Mouse (Mus musculus): Measurements from ENCODE around the gene Lrrc25. TPM values are rescaled to one million over a fixed set of nuclear protein-coding genes. Genes with fewer than 3 reads are reported as not detected.

Gene Lrrc25
- polyA plus RNA-seq, 1 experiment from 2014 or later = 1.4 TPM

DNA sequence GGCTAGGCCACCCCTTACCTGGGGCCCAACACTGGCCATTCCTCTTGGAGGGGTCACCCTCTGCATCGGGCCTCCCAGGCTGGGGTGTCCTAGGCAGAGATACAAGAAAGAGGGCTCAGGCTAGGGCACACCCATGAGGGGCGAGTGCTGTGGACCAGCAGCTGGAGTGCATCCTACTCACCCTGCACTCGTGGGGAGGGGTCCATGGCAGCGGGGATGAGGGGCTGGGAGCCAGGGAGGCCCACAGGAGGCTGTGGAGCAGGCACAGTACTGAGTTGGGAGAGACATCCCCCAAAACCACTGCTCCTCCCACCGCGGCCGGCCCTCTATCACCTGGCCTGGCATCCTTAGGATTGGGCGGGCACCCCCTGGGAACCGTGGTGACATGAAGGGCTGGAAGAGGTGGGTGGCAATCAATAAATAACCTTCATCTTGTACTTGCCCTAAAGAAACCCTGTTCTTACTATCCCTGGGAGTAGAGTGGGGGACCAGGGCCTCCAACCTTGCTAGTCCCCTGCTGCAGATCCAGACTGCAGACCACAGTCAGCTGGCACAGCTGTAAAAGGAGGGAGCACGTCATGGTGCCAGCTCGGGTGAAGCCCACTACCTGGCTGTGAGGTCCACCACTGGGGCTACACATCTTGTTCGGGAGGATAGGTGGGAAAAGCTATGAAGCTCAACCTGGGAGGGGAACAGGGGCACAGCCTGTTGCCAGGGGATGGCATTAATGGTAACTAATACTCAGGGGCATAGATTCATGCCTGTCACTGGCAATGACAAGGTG, 16.3 kb upstream of the Lrrc25 start:
- H3K9me3 ChIP-seq (replicated peaks) = no peaks in the 10 kb centered on the region
- ATAC-seq (replicated peaks; ENCODE audit: insufficient number of reproducible peaks, insufficient read depth, low FRiP score, low read depth) = no peak
- peaks cover 53% of the 10 kb centered on the region for H3K4me1 ChIP-seq (replicated peaks)
- no peak overlapping the region for H3K4me2 ChIP-seq
- no peak overlapping the region for H3K9ac ChIP-seq
- 0 out of 2 replicates have a peak, but pooled peaks cover 2% of the 10 kb centered on the region for H3K27me3 ChIP-seq
- H3K27ac ChIP-seq = no peak overlapping the region
- no peak overlapping the region for H3K4me3 ChIP-seq
- H3K36me3 ChIP-seq = peaks cover 7% of the 10 kb centered on the region; the same call in 1 of the 2 replicates
- 81% methylated on average over 12 of the region's 12 CpGs for WGBS

GRCm38 (mm10) chr8:70600473-70601270, 15.3 kb upstream of the Lrrc25 start:
- Histone ChIP-seq H3K4me2 (peak overlapping the region; percentile 58), H3K9me3 (replicated peaks) (no peaks in the 10 kb centered on the region)
- ATAC-seq (replicated peaks; ENCODE audit: insufficient number of reproducible peaks, insufficient read depth, low FRiP score, low read depth) = no peak

GRCm38 (mm10) chr8:70601271-70601649, 14.7 kb upstream of the Lrrc25 start:
- WGBS = 3% methylated on average over 26 of the region's 26 CpGs
- peak; percentile 36; the same call in 1 of the 2 replicates for ATAC-seq (replicated peaks; ENCODE audit: insufficient number of reproducible peaks, insufficient read depth, low FRiP score, low read depth)

More at GRCm38 (mm10) chr8:70600473-70601270, 15.3 kb upstream of the Lrrc25 start:
- Histone ChIP-seq H3K36me3 (peaks cover 6% of the 10 kb centered on the region; the same call in 1 of the 2 replicates), H3K9ac (no peak overlapping the region), H3K27ac (peak overlapping the region; percentile 44), H3K4me3 (peak overlapping the region; percentile 27), H3K4me1 (replicated peaks) (peaks cover 44% of the 10 kb centered on the region), H3K27me3 (0 out of 2 replicates have a peak, but pooled peaks cover 2% of the 10 kb centered on the region)
- WGBS = 25% methylated on average over 10 of the region's 10 CpGs

GRCm38 (mm10) chr8:70602139-70602811, 13.7 kb upstream of the Lrrc25 start:
- WGBS = 93% methylated on average over 13 of the region's 13 CpGs
- Histone ChIP-seq H3K4me2 (no peak overlapping the region), H3K4me1 (replicated peaks) (peaks cover 50% of the 10 kb centered on the region)

More at GRCm38 (mm10) chr8:70601271-70601649, 14.7 kb upstream of the Lrrc25 start:
- no peak overlapping the region; the same call in 1 of the 2 replicates for H3K9ac ChIP-seq
- peaks cover under 1% of the 10 kb centered on the region; the same call in 1 of the 2 replicates for H3K36me3 ChIP-seq
- 0 out of 2 replicates have a peak, but pooled peaks cover 2% of the 10 kb centered on the region for H3K27me3 ChIP-seq
- H3K27ac ChIP-seq = peak overlapping the region; percentile 44
- H3K4me1 ChIP-seq (replicated peaks) = peaks cover 45% of the 10 kb centered on the region
- peak overlapping the region; percentile 27 for H3K4me3 ChIP-seq
- peak overlapping the region; percentile 58 for H3K4me2 ChIP-seq
- H3K9me3 ChIP-seq (replicated peaks) = no peaks in the 10 kb centered on the region

GRCm38 (mm10) chr8:70604558-70604957, 11.4 kb upstream of the Lrrc25 start:
- H3K4me3 ChIP-seq = no peak overlapping the region
- H3K9ac ChIP-seq = no peak overlapping the region
- no peaks in the 10 kb centered on the region for H3K36me3 ChIP-seq
- no peaks in the 10 kb centered on the region for H3K9me3 ChIP-seq (replicated peaks)
- no peaks in the 10 kb centered on the region for H3K27me3 ChIP-seq
- 85% methylated on average over 7 of the region's 7 CpGs for WGBS
- H3K27ac ChIP-seq = no peak overlapping the region
- ATAC-seq (replicated peaks; ENCODE audit: insufficient number of reproducible peaks, insufficient read depth, low FRiP score, low read depth) = no peak
- H3K4me2 ChIP-seq = no peak overlapping the region
- peaks cover 51% of the 10 kb centered on the region for H3K4me1 ChIP-seq (replicated peaks)

More at GRCm38 (mm10) chr8:70602139-70602811, 13.7 kb upstream of the Lrrc25 start:
- no peak overlapping the region for H3K4me3 ChIP-seq
- no peak overlapping the region for H3K9ac ChIP-seq
- 0 out of 2 replicates have a peak, but pooled peaks cover 2% of the 10 kb centered on the region for H3K27me3 ChIP-seq
- no peak overlapping the region for H3K27ac ChIP-seq
- H3K36me3 ChIP-seq = no peaks in the 10 kb centered on the region
- no peak for ATAC-seq (replicated peaks; ENCODE audit: insufficient number of reproducible peaks, insufficient read depth, low FRiP score, low read depth)
- no peaks in the 10 kb centered on the region for H3K9me3 ChIP-seq (replicated peaks)

GRCm38 (mm10) chr8:70605871-70606779, 9.8 kb upstream of the Lrrc25 start:
- Histone ChIP-seq H3K4me1 (replicated peaks) (peaks cover 52% of the 10 kb centered on the region), H3K9ac (no peak overlapping the region), H3K9me3 (replicated peaks) (no peaks in the 10 kb centered on the region), H3K27me3 (no peaks in the 10 kb centered on the region), H3K4me3 (no peak overlapping the region), H3K27ac (no peak overlapping the region), H3K4me2 (no peak overlapping the region), H3K36me3 (no peaks in the 10 kb centered on the region)
- ATAC-seq (replicated peaks; ENCODE audit: insufficient number of reproducible peaks, insufficient read depth, low FRiP score, low read depth) = no peak
- 81% methylated on average over 9 of the region's 9 CpGs for WGBS

GRCm38 (mm10) chr8:70606780-70607602, 9.0 kb upstream of the Lrrc25 start:
- 68% methylated on average over 18 of the region's 18 CpGs for WGBS
- no peak for ATAC-seq (replicated peaks; ENCODE audit: insufficient number of reproducible peaks, insufficient read depth, low FRiP score, low read depth)
- H3K9me3 ChIP-seq (replicated peaks) = no peaks in the 10 kb centered on the region
- H3K4me2 ChIP-seq = peak overlapping the region; percentile 96
- H3K4me1 ChIP-seq (replicated peaks) = peaks cover 55% of the 10 kb centered on the region
- 0 out of 2 replicates have a peak overlapping the region, but pooled peaks have one; percentile 93 for H3K27ac ChIP-seq
- H3K36me3 ChIP-seq = no peaks in the 10 kb centered on the region
- H3K4me3 ChIP-seq = peak overlapping the region; percentile 85
- peak overlapping the region; percentile 88 for H3K9ac ChIP-seq
- H3K27me3 ChIP-seq = no peaks in the 10 kb centered on the region

DNA sequence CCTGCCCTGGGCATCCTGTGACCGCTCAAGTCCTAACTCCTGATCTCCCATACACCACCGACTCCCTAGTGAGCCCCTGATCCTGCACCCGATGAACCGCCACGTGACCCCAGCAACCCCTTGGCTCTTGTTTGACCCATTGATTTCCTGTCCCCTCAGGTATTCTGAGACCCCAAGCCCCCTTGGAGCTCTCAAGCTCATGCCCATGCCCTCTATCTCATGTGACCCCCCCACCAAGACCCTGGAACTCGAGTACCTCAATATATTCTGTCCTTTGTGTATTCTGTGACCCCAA, 8.4 kb upstream of the Lrrc25 start:
- Histone ChIP-seq H3K4me2 (peak overlapping the region; percentile 96), H3K9me3 (replicated peaks) (no peaks in the 10 kb centered on the region), H3K27ac (peak overlapping the region; percentile 93), H3K27me3 (no peaks in the 10 kb centered on the region), H3K4me1 (replicated peaks) (peaks cover 55% of the 10 kb centered on the region), H3K36me3 (no peaks in the 10 kb centered on the region), H3K9ac (peak overlapping the region; percentile 88), H3K4me3 (peak overlapping the region; percentile 85)
- ATAC-seq (replicated peaks; ENCODE audit: insufficient number of reproducible peaks, insufficient read depth, low FRiP score, low read depth) = no peak
- WGBS = 32% methylated on average over 6 of the region's 6 CpGs

DNA sequence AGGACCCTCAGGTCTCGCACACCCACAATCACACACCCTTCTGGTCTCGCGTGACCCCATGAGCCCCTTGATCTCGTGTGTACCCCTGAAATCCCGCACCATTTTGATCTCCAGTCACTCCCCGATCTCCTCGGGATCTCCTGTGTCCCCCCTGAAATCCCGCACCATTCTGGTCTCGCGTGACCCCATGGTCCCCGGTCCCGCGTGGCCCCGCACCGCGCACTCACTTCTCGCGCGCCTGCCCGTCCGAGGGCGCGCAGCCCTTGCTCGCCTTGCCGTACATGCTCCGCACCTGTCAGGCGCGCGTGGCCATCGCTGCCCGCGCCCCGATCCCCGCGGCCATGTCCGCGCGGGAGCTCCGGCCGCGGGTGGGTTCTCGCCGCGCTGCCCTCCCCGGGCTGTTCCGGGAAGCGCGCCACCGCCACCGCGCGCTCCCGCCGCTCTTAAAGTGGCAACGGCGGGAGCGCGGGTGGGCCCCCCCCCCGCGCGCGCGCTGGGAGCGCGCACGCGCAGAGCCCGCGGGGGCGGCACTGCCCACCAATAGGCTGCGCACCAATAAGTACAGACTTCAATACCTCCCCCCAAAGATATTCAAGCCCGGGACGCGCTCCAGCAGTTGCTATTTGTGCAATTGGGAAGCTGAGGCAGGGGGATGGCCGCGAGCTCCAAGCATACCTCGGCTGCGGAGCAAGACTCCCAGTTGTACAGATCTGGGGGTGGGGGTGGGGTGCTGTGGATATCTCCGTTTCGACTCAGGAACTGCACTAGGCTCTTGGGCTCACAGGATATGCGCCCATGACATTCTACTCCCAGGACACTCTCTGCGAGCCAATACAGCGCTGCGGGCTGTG, 7.8 kb upstream of the Lrrc25 start:
- Histone ChIP-seq H3K4me1 (replicated peaks) (peaks cover 55% of the 10 kb centered on the region), H3K9ac (peak overlapping the region; percentile 88), H3K36me3 (no peaks in the 10 kb centered on the region), H3K4me3 (peak overlapping the region; percentile 85), H3K27me3 (no peaks in the 10 kb centered on the region), H3K4me2 (peak overlapping the region; percentile 96), H3K27ac (peak overlapping the region; percentile 93), H3K9me3 (replicated peaks) (no peaks in the 10 kb centered on the region)
- ATAC-seq (replicated peaks; ENCODE audit: insufficient number of reproducible peaks, insufficient read depth, low FRiP score, low read depth) = no peak
- 1% methylated on average over 84 of the region's 84 CpGs for WGBS
